Mouse (Mus musculus): ENCODE results near the gene Mvb12b. TPM values are rescaled to one million over a fixed set of nuclear protein-coding genes. Genes with fewer than 3 reads are reported as not detected.

Gene Mvb12b
- total RNA-seq, 2 experiments from 2014 or later, result 14.9 to 20.7 TPM

DNA sequence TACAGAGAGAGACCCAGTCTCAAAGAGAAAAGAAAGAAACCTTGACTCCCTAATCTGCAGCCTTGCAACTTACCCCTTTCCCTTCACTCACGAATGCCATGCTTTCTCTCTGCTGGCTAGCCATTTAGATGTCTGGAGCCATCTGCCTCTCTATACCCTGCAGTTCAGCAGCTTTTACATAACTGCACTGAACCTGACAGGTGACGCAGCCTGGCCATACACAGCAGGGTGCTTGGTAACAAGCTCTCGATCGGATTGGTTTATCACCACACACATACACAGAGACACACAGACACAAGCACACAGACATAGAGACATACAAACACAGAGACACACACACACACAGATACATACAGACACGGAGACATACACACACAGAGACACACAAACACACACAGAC is 67.7 kb downstream of the Mvb12b start:
- no peak for DNase-seq
- intact Hi-C loops (cut with DNase I; ENCODE audit: low total_unique reads), result loop anchor here (5.0 kb wide), 1 partner anchor 152 kb away; no protein-coding TSS in a partner anchor

- intact Hi-C loops (cut with DNase I; ENCODE audit: low total_unique reads), result loop anchor here (10.0 kb wide), 1 partner anchor 816 kb away; no protein-coding TSS in a partner anchor
- no peak for DNase-seq
These were observed 69.4 kb downstream of the Mvb12b start for GRCm38 (mm10) chr2:33818385-33818784.

DNA sequence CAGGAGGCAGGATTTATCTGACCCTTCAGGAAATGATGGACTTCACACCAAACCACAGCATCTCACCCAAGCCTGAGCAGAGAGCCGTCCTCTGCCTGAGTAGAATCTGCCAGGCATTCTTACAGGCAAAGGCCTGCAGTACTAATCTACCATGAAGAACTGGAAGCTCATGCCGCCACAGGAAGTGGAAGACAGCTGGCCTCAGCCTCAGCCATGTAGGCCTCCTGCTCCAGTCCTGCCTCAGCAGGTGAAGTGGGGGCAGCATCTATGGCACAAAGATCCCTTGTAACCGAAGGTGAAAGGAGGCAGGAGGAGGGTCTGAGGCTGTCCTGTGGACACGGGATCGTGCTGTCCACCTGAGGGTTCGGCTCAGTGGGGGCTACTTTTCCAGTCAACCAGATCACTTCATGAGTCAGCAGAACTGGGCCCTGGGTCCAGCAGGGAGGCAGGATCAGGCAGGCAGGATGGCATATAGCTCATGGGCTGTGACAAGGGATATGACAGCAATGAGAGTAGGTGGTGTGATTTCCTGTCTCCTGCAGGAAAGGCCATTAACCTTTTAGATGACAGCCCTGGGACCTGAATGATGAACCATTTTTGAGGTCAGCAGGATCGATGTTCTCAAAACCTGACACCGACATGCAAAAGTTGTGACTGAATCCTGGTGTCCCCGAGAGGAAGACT is 69.9 kb downstream of the Mvb12b start:
- no peak for DNase-seq
- intact Hi-C loops (cut with DNase I; ENCODE audit: low total_unique reads), result loop anchor here (10.0 kb wide), 1 partner anchor 817 kb away; no protein-coding TSS in a partner anchor

DNA sequence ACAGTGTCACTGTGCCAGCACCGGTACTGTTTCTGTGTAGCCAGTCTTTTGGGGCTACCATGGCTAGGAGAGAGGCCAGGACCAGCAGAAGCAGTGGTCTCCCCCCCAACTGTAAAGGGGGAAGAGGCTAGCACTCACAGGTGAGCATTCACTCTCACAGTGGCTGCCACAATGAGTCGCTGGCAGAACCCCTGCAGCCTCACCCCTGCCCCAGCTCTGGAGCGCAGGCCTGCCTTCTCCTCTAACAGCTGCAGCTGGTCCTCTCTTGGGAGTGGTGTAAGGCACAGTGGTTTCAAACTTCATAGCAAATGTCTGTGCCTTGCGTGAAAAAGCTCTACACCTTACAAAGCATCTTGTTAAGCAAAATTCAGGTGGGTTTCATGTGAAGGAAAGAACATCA is 70.7 kb downstream of the Mvb12b start:
- intact Hi-C loops (cut with DNase I; ENCODE audit: low total_unique reads), result loop anchor here (10.0 kb wide), 1 partner anchor 818 kb away; no protein-coding TSS in a partner anchor
- no peak for DNase-seq

- DNase-seq, result no peak
- intact Hi-C loops (cut with DNase I; ENCODE audit: low total_unique reads), result loop anchor here (5.0 to 10.0 kb wide), 2 partner anchors 67 to 820 kb away; no protein-coding TSS in a partner anchor
These were observed 73.2 kb downstream of the Mvb12b start for GRCm38 (mm10) chr2:33814581-33814980.

GRCm38 (mm10) chr2:33813501-33814240 is 74.1 kb downstream of the Mvb12b start:
- intact Hi-C loops (cut with DNase I; ENCODE audit: low total_unique reads), result loop anchor here (5.0 to 10.0 kb wide), 2 partner anchors 66 to 821 kb away; no protein-coding TSS in a partner anchor
- DNase-seq, result no peak

GRCm38 (mm10) chr2:33812980-33813379 is 74.8 kb downstream of the Mvb12b start:
- no peak for DNase-seq
- intact Hi-C loops (cut with DNase I; ENCODE audit: low total_unique reads), result loop anchor here (5.0 to 10.0 kb wide), 2 partner anchors 66 to 822 kb away; no protein-coding TSS in a partner anchor

DNA sequence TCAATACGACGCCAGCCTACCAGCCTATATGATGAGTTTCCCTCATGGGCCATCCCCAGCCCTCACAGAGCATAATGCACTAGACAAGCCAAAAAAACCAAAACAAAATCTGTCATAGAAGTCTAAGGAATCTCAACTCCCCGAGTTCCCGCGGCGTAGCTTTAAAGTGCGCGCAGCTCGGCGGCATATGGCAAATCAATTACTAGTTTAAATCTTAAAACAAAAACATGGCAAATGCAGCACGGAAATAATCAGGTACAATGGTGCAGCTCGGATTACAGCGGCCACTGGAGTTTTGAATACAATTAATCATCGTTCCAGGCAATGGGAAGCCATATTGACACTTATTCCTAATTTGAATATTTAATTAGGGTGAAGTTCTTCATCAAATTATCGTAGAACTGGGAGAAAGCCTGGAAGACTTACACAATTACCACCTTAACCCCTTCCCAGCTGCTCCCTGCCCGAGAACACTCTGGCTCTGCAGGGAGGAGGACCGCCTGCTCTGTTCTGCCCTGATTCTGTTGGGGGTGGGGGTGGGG is 76.3 kb downstream of the Mvb12b start:
- intact Hi-C loops (cut with DNase I; ENCODE audit: low total_unique reads), result loop anchor here (5.0 to 10.0 kb wide), 2 partner anchors 64 to 823 kb away; no protein-coding TSS in a partner anchor
- DNase-seq, result no peak

- DNase-seq, result peak; percentile 63
- intact Hi-C loops (cut with DNase I; ENCODE audit: low total_unique reads), result no loop called here
These were observed 78.7 kb downstream of the Mvb12b start for GRCm38 (mm10) chr2:33809081-33809480.

GRCm38 (mm10) chr2:33808032-33808431 is 79.7 kb downstream of the Mvb12b start:
- intact Hi-C loops (cut with DNase I; ENCODE audit: low total_unique reads), result no loop called here
- no peak for DNase-seq

DNA sequence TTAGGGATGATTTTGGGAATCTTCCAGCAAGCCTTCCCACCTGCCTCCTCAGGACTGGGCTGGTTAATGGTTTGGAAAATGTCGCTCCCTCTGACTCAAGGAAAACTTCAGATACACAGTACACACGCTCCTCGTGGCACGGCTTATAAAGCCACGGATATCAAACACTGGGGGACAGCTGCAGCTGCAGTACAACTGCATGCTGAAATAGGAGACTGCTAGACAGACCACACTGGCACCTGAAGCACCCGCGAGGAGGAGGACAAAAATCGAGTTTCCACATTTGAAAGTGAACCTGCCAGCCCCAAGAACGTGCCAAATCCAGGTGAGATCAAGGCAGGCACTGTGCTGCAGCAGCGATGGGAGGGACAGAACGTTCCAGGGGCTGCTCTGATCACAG is 82.1 kb downstream of the Mvb12b start:
- intact Hi-C loops (cut with DNase I; ENCODE audit: low total_unique reads), result no loop called here
- DNase-seq, result no peak

- no peak for DNase-seq
- intact Hi-C loops (cut with DNase I; ENCODE audit: low total_unique reads), result no loop called here
These were observed 84.0 kb downstream of the Mvb12b start for GRCm38 (mm10) chr2:33803717-33804214.

- DNase-seq, result no peak
- intact Hi-C loops (cut with DNase I; ENCODE audit: low total_unique reads), result no loop called here
These were observed 84.6 kb downstream of the Mvb12b start for GRCm38 (mm10) chr2:33803083-33803615.

DNA sequence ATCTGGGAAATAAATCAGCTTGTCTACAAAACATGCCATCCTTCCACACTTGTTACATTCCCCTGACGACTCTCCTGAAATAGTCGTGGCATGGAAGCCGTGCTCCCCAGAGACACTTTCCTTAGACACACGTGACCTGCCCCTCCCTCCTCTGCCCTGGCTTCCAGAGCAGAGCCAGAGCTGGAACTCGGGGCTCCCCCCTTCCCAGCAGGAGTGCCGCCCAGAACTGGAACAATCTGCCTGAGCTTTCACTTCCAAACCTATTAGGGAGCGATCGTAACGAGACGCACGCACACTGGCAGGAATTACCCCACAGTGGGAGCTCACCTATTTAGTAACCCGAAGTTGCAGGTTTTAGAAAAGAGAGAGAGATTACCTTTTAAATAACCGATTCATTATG is 86.0 kb downstream of the Mvb12b start:
- intact Hi-C loops (cut with DNase I; ENCODE audit: low total_unique reads), result no loop called here
- DNase-seq, result no peak

DNA sequence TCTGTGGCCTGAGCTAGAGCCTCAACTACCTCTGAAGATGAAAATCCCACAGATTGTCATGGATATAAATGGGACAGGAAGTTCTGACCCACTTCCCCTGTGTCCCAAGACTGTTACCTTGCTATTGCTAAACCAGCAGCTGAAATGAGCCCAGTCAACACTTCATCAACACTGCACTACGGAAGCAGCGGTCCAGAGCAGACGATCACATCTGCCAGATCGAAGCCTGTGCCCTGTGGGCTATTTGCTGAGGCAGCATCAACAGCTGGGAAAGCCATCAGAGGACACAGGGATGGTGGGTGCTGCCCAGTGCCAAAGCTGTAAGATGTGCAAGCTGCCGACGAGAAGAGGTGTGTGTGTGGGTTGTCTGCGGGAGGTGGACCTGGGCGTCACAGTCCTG is 86.4 kb downstream of the Mvb12b start:
- DNase-seq, result no peak
- intact Hi-C loops (cut with DNase I; ENCODE audit: low total_unique reads), result no loop called here

- intact Hi-C loops (cut with DNase I; ENCODE audit: low total_unique reads), result no loop called here
These were observed 87.5 kb downstream of the Mvb12b start for GRCm38 (mm10) chr2:33800221-33800620.

DNA sequence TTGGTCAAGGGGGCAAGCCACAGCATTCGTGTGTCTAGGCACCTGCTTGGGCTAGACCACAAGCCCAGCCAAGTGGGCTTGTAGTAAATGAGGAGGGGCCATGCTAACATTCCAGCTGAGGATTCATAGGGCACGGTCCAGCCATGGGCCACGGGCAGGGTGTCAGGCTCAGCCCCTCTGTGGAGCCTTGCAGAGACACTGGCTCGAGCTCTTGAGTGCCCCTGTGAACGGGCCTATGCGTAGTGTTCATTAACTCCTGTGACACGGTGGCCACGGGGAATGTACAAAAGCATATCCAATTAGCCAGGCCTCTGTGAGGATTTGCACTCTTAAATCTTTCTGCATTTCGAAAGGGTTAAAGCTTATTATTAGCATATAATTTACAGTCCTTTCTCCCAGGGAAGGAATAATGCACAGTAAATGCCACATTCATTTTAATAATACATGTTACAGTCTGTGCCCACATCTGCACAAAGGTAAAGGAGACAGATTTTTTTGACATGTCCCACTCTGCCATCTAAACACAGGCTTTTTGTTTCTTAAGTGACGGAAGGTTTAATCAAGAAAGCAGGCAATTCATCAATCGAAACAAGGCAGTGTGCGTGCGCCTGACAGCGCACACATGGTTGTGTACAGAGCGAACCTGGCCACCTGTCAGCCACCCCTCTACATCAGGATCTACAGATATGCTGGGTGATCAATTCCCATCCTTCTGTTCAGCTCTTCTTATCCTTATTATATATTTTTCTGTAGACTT is 91.9 kb downstream of the Mvb12b start:
- intact Hi-C loops (cut with DNase I; ENCODE audit: low total_unique reads), result no loop called here
- DNase-seq, result no peak

More at GRCm38 (mm10) chr2:33800221-33800620, 87.5 kb downstream of the Mvb12b start:
- DNase-seq, result no peak

DNA sequence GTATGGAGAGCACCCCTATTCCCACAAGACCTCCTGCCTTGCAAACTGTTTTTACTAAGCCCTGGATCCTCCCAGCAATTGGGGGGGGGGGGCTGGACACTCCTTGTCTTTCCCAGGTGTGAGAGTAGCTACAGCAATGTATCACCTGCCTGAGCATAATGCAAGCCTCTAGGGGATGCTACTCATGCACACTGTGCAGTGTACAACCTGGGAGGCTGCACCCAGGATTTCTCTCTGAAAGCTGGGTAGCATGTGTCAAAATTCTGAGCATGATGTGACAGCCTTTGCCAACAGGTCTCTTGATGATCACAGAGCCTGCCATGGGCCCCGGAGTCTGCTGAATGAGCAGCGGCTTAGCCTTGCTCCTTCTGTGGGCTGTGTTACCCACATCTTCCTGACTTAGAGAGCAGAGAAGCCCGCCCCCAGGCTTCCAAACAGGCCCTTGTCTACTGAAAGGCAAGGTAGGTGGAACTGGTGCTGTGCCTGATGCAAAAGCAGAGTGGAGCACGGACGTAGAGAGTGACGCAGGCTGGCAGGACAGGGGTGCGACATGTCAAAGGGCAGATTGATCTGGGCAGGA is 92.7 kb downstream of the Mvb12b start:
- DNase-seq, result no peak
- intact Hi-C loops (cut with DNase I; ENCODE audit: low total_unique reads), result no loop called here

DNA sequence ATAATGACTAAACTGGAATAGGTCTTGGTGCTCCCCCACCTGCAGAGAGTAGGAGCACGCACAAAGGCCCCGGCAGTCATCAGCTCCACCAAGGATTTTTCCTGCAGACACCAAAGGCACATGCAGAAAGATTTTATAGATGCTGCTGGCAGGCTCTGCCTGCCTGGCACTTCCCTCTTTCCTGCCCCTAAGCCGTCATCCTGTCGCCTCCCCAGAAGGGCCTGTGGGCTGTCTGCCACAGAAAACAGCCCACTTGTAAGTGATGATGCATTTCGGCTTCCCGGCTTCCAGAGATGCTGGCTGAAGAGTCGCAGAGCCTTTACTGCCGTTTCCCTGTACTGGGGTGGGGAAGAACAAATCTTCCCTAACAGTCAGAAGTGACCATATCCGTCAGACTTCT is 93.3 kb downstream of the Mvb12b start:
- DNase-seq, result no peak
- intact Hi-C loops (cut with DNase I; ENCODE audit: low total_unique reads), result no loop called here

Data from gastrocnemius, postnatal 14 days (tissue).